Mouse (Mus musculus) megakaryocyte-erythroid progenitor cell, adult 5-6 weeks (primary cell): ENCODE measurements around the gene Rps19bp1. TPM values are rescaled to one million over a fixed set of nuclear protein-coding genes. Genes with fewer than 3 reads are reported as not detected.
A peak's percentile ranks its signal among the peaks of the same experiment; 100 is the strongest.

ENCODE experiments used
- ATAC-seq: replicated peaks from 2 replicates; pipeline ENCODE4 v1.8.0; 2016; ENCODE audit warnings: mild to moderate bottlenecking, inconsistent platforms; ENCODE audit not compliant: severe bottlenecking, poor library complexity, low FRiP score, low TSS enrichment
- total RNA-seq, 2 experiments: library from RNA; stranded (forward) in 1 of 2; stranded (reverse) in 1 of 2; fragments of 200-1000, 215-1000 nt in 1 of 2; fragments of >200 nt in 1 of 2; fragmentation: Nextera tagmentation in 1 of 2; gene quantifications; 2 replicates each; pipeline ENCODE4 v1.2.3; 2014 to 2017

Gene Rps19bp1
- total RNA-seq (2014; fragmentation: Nextera tagmentation) (51.6 and 54.4 TPM in 2 replicates), total RNA-seq (2017) (28.7 and 36.3 TPM in 2 replicates)

DNA sequence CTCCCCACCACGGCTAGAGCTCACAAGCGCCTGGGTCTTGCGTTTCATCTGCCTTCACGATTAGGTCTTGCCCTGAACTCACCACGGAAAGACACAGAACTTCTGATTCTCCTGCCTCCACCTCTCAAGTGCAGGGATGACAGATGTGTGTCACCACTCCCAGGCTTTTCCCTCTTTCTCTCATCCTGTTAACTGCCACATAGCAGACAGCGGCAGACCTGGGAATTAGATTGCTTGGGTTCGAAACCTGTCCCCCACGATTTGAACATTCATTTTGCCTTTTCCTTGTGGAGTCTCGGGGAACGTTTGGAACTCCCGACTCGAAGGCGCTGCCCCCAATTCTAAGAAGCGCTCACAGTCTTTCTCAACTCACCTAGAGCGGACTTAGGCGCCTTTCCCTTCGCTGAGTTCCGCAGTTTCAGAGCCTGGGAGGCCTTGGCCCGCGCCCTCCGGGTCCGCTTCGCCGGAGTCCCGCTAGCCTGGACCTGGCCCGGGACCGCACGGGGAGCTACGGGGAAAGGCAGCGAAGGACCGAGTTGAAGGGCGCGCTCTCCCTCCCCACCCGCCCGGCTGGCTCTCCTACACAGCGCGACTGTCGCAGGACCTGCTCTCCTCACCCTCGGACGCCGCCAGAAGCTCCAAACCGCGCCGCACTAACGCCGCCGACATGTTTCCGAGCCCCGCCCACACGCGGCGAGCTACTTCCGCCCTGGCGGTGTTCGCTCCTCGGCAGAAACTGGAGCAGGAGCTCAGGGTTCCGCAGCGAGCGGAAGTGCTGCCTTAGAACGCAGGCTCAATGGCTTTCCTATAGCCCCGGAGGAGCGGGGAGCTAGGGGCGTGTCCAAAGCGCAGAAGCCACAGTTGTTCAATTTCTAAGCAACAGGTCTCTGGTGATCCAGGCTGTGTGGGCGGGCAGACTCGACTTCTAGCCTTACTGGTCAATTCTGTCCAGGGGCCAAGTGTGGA is at the start of gene Rps19bp1:
Gene Rps19bp1, minus strand, starts transcription at position 706 of the 966 bp plus-strand sequence.
- peak; percentile 92 for ATAC-seq

GRCm38 (mm10) chr15:80306146-80306545 is 42.0 kb upstream of the Rps19bp1 start:
- ATAC-seq, result no peak

- no peak for ATAC-seq
Measured at GRCm38 (mm10) chr15:80304188-80304587, 40.1 kb upstream of the Rps19bp1 start.

- no peak for ATAC-seq
Measured at GRCm38 (mm10) chr15:80303779-80304178, 39.7 kb upstream of the Rps19bp1 start.

GRCm38 (mm10) chr15:80297146-80297545 is 33.0 kb upstream of the Rps19bp1 start:
- ATAC-seq, result no peak

GRCm38 (mm10) chr15:80289436-80289835 is 25.3 kb upstream of the Rps19bp1 start:
- peak; percentile 81 for ATAC-seq

GRCm38 (mm10) chr15:80288036-80288435 is 23.9 kb upstream of the Rps19bp1 start:
- ATAC-seq, result no peak

- no peak for ATAC-seq
Measured at GRCm38 (mm10) chr15:80286851-80287415, 22.8 kb upstream of the Rps19bp1 start, which contains the start of gene Cacna1i. Gene Cacna1i, plus strand, starts transcription at chr15:80287238.

GRCm38 (mm10) chr15:80280646-80281045 is 16.5 kb upstream of the Rps19bp1 start:
- ATAC-seq, result no peak

DNA sequence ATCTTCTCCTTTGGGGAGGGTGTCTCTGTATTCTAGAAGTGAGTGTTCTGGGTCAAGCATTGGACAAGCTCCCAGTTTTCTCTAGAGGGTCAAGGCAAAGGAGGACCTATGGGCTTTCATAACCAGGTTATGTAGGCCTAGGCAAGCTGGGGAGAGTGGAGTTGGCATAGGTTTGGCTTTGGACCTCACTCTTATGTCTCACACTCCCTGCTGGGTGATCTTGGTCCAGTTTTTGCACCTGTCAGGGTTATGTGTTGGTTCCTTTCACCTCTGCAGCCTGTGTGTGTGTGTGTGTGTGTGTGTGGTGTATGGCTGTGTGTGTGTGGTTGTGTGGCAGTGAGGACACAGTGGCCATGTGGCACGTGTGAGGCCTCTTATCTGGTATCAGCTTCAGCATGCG is 14.9 kb upstream of the Rps19bp1 start:
- no peak for ATAC-seq

GRCm38 (mm10) chr15:80278121-80278759 is 14.1 kb upstream of the Rps19bp1 start:
- ATAC-seq, result no peak

- ATAC-seq, result no peak
Measured at GRCm38 (mm10) chr15:80277625-80278024, 13.5 kb upstream of the Rps19bp1 start.

- ATAC-seq, result no peak
Measured at GRCm38 (mm10) chr15:80277107-80277506, 13.0 kb upstream of the Rps19bp1 start.

DNA sequence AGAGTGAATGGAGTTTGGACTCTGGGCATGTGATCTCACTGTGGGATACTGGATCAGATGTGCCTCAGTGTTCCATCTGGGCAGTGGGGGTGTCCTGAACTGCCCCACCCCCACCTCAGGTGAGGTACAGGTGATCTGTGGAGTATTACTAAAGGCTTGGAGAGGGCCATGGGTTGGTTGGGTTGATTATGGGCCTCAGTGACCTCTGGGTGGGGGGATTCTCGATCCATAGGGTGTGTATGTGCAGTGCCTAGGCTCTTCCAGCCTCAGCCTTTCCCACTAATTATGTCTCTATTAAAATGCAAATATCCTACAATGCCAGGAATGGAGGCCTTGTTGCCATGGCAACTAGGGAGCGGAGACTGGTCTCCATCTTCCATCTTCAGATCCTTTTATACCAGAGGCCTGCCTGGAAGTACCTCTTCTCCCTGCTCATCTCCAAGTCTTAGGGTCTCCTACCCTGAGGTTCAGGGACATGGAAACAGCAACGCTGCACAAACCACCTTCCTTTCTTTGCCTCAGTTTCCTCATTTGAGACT is 7.8 kb upstream of the Rps19bp1 start:
- ATAC-seq, result no peak

DNA sequence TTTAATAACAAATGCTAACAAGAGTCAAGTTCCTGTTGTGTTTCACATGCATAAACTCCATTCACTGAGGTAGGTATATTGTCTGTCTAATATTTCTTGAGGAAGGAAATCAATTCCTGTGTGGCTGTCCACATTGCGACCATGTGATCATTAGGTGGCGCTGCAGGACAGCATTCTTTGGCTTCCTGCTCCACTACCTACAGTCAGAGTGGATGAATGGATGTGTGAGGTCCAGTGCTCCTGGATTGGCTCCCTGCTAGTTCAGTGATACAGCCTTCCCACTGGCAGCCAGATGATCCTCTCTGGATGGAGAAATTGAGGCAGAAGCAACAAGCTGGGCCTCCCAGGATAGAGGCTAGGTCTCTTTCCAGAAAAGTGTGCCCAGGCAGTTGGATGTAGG is 2.2 kb upstream of the Rps19bp1 start:
- ATAC-seq, result peak; percentile 52

DNA sequence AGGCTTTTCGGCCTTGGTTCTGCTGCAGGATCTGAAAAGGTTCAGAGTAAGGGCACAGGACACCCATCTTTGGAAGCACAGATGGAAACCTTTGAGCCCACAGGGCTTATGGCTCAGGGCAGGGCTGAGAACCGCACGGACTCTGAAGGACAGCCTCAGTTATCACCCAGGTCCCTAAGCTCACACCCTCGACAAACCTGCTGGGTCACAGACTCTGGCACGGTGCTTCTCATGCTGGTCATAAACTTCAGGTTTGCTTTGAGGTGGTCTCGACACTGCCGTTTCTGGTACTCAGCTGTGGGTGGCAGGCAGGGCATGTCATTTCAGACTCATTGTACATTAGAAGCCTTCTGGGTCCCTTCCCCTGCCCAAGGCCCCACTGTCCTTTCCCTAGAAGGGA is 3.0 kb downstream of the Rps19bp1 start:
- no peak for ATAC-seq

DNA sequence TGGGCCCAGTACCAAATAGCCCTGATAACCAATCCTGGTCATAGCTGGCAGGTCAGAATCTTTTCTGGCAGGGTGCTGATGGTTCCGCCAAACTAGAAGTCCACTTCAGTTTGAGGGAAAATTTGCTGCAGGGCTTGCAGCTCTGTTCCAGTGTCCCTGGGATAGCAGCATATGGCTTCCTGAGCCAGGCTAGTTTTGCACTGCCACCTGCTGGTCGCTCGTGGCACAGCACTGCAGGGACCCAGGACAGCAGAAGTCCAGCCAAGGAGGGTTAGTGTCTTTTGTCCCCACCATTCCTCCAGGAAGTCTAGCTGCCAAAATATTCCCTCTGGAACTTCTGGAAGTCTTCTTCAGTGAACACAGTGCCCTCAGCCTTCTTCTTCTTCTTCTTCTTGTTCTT is 3.4 kb downstream of the Rps19bp1 start:
- ATAC-seq, result 0 out of 2 replicates have a peak, but pooled peaks have one; percentile 31

GRCm38 (mm10) chr15:80259406-80260045 is 4.6 kb downstream of the Rps19bp1 start:
- no peak for ATAC-seq
